Mouse (Mus musculus) hindbrain, embryonic 15.5 days (tissue): ENCODE data around the gene Igf2bp3. TPM values are rescaled to one million over a fixed set of nuclear protein-coding genes. Genes with fewer than 3 reads are reported as not detected.
A peak's percentile ranks its signal among the peaks of the same experiment; 100 is the strongest.

Experiments used
- ATAC-seq: fragments of 200-750 bp; cut with Nextera tagmentation; 2 replicates; pipeline ENCODE4 v1.8.0; 2017; ENCODE audit warnings: low read depth, moderate number of reproducible peaks, moderate TSS enrichment; ENCODE audit not compliant: low FRiP score
- H3K27ac ChIP-seq: fragments of 300-500 bp; sonication (generic); replicated peaks from 2 replicates; pipeline ENCODE4 v1.5.1; 2015; ENCODE audit warnings: mild to moderate bottlenecking, inconsistent platforms
- H3K27me3 ChIP-seq: fragments of 300-500 bp; sonication (generic); 2 replicates; pipeline ENCODE4 v1.6.1; 2015; ENCODE audit warnings: control low read depth, inconsistent platforms
- H3K36me3 ChIP-seq: fragments of 300-500 bp; sonication (generic); 2 replicates; pipeline ENCODE4 v1.6.1; 2015; ENCODE audit warnings: control low read depth, inconsistent platforms
- H3K4me1 ChIP-seq: fragments of 300-500 bp; sonication (generic); replicated peaks from 2 replicates; pipeline ENCODE4 v1.6.1; 2015; ENCODE audit warnings: control low read depth, inconsistent platforms
- H3K4me2 ChIP-seq: fragments of 300-500 bp; sonication (generic); 2 replicates; pipeline ENCODE4 v1.6.1; 2015; ENCODE audit warnings: moderate library complexity, mild to moderate bottlenecking, inconsistent platforms
- H3K4me3 ChIP-seq: fragments of 300-500 bp; sonication (generic); 2 replicates; pipeline ENCODE4 v1.5.1; 2015; ENCODE audit warnings: mild to moderate bottlenecking, inconsistent platforms
- H3K9ac ChIP-seq: fragments of 300-500 bp; sonication (generic); 2 replicates; pipeline ENCODE4 v1.6.1; 2015; ENCODE audit warnings: inconsistent platforms
- H3K9me3 ChIP-seq: fragments of 300-500 bp; sonication (generic); 2 replicates; pipeline ENCODE4 v1.6.1; 2016; ENCODE audit warnings: control low read depth, inconsistent platforms
- WGBS: fragments of 180-500 bp; shearing (Covaris S2); methylation state at CpG from one replicate; pipeline ENCODE4 v1.1.7; 2015; 5-methylcytosine and 5-hydroxymethylcytosine counted together
- polyA plus RNA-seq: library from polyadenylated mRNA; unstranded; fragments of >200 nt; fragmentation: Nextera tagmentation; extraction: Ambion mirVana; gene quantifications from 2 replicates; pipeline ENCODE4 v1.2.1, GENCODE M21; 2015

The Igf2bp3 gene
- polyA plus RNA-seq, 1 experiment from 2014 or later, result 24.9 TPM

GRCm38 (mm10) chr6:49047848-49048247 lies 166.9 kb downstream of the Igf2bp3 start:
- WGBS, result 84% methylated on average over 10 of the region's 10 CpGs

GRCm38 (mm10) chr6:49046976-49047375 lies 167.8 kb downstream of the Igf2bp3 start:
- H3K36me3 ChIP-seq, result no peaks in the 10 kb centered on the region
- no peaks in the 10 kb centered on the region for H3K4me1 ChIP-seq
- H3K27ac ChIP-seq, result no peak overlapping the region
- no peak overlapping the region for H3K4me2 ChIP-seq
- no peak for ATAC-seq
- no peaks in the 10 kb centered on the region for H3K27me3 ChIP-seq
- no peak overlapping the region for H3K4me3 ChIP-seq
- H3K9ac ChIP-seq, result no peak overlapping the region
- no peaks in the 10 kb centered on the region for H3K9me3 ChIP-seq
- WGBS, result 77% methylated on average over 8 of the region's 8 CpGs

More at GRCm38 (mm10) chr6:49047848-49048247, 166.9 kb downstream of the Igf2bp3 start:
- ATAC-seq, result no peak
- Histone ChIP-seq H3K4me1 (no peaks in the 10 kb centered on the region), H3K36me3 (no peaks in the 10 kb centered on the region), H3K27me3 (no peaks in the 10 kb centered on the region), H3K4me3 (no peak overlapping the region), H3K4me2 (no peak overlapping the region), H3K9ac (no peak overlapping the region), H3K9me3 (no peaks in the 10 kb centered on the region), H3K27ac (no peak overlapping the region)

- no peaks in the 10 kb centered on the region for H3K27me3 ChIP-seq
- no peak overlapping the region for H3K4me2 ChIP-seq
- no peak overlapping the region for H3K4me3 ChIP-seq
- no peaks in the 10 kb centered on the region for H3K36me3 ChIP-seq
- WGBS, result 54% methylated on average over 6 of the region's 6 CpGs
- no peak for ATAC-seq
- H3K9ac ChIP-seq, result no peak overlapping the region
- no peak overlapping the region for H3K27ac ChIP-seq
- H3K4me1 ChIP-seq, result no peaks in the 10 kb centered on the region
- H3K9me3 ChIP-seq, result no peaks in the 10 kb centered on the region
Observed at GRCm38 (mm10) chr6:49046502-49046901, 168.3 kb downstream of the Igf2bp3 start.

GRCm38 (mm10) chr6:49039470-49040180 lies 175.1 kb downstream of the Igf2bp3 start:
- Histone ChIP-seq H3K27me3 (peaks cover 13% of the 10 kb centered on the region), H3K36me3 (no peaks in the 10 kb centered on the region), H3K4me2 (peak overlapping the region; percentile 52), H3K27ac (no peak overlapping the region), H3K9me3 (no peaks in the 10 kb centered on the region), H3K4me3 (peak overlapping the region; percentile 26), H3K9ac (no peak overlapping the region), H3K4me1 (0 out of 2 replicates have a peak, but pooled peaks cover 4% of the 10 kb centered on the region)
- 14% methylated on average over 18 of the region's 18 CpGs for WGBS
- ATAC-seq, result no peak

GRCm38 (mm10) chr6:49037268-49037662 lies 177.5 kb downstream of the Igf2bp3 start:
- peaks cover 16% of the 10 kb centered on the region for H3K27me3 ChIP-seq
- no peak overlapping the region for H3K9ac ChIP-seq
- H3K36me3 ChIP-seq, result no peaks in the 10 kb centered on the region
- H3K4me1 ChIP-seq, result 0 out of 2 replicates have a peak, but pooled peaks cover 4% of the 10 kb centered on the region
- H3K9me3 ChIP-seq, result no peaks in the 10 kb centered on the region
- no peak for ATAC-seq
- no peak overlapping the region for H3K27ac ChIP-seq
- 72% methylated on average over 12 of the region's 12 CpGs for WGBS
- H3K4me3 ChIP-seq, result no peak overlapping the region
- H3K4me2 ChIP-seq, result no peak overlapping the region

- no peaks in the 10 kb centered on the region for H3K36me3 ChIP-seq
- H3K4me2 ChIP-seq, result peak within 1 kb of the TSS; percentile 9; the same call in 1 of the 2 replicates
- 56% methylated on average over 28 of the region's 28 CpGs for WGBS
Observed at GRCm38 (mm10) chr6:49036275-49037267, 178.2 kb downstream of the Igf2bp3 start, which contains the start of gene Gpnmb. Gene Gpnmb (plus strand): TSS chr6:49036546.

More at GRCm38 (mm10) chr6:49036275-49037267, 178.2 kb downstream of the Igf2bp3 start, which contains the start of gene Gpnmb:
- Histone ChIP-seq H3K9ac (no peak within 1 kb of the TSS), H3K4me3 (no peak within 1 kb of the TSS), H3K9me3 (no peaks in the 10 kb centered on the region), H3K4me1 (0 out of 2 replicates have a peak, but pooled peaks cover 4% of the 10 kb centered on the region), H3K27me3 (peaks cover 16% of the 10 kb centered on the region), H3K27ac (no peak within 1 kb of the TSS)
- ATAC-seq, result no peak

Other genes with a start within 250 kb of the Igf2bp3 start
- gene Doxl2, start 240.0 kb downstream of the Igf2bp3 start, polyA plus RNA-seq, result not detected in 2 replicates
- not detected in 2 replicates for gene Svs1, start 228.1 kb downstream of the Igf2bp3 start, polyA plus RNA-seq
- gene Gpnmb, start 178.4 kb downstream of the Igf2bp3 start, polyA plus RNA-seq, result 0.23 and 1.4 TPM in 2 replicates
- gene Malsu1, start 141.2 kb downstream of the Igf2bp3 start, polyA plus RNA-seq, result 62.1 and 68.5 TPM in 2 replicates
- gene Tra2a, start 49.1 kb upstream of the Igf2bp3 start, polyA plus RNA-seq, result 105 and 111 TPM in 2 replicates
- 9.2 and 9.6 TPM in 2 replicates for gene Ccdc126, start 104.3 kb upstream of the Igf2bp3 start, polyA plus RNA-seq
- 5.2 and 5.3 TPM in 2 replicates for gene Fam221a, start 152.8 kb upstream of the Igf2bp3 start, polyA plus RNA-seq
- gene Stk31, start 180.6 kb upstream of the Igf2bp3 start, polyA plus RNA-seq, result 0.16 TPM in 1 of 2 replicates, not detected in the other